Mouse (Mus musculus): ENCODE results near the gene Susd1. TPM values are rescaled to one million over a fixed set of nuclear protein-coding genes. Genes with fewer than 3 reads are reported as not detected.
A peak's percentile ranks its signal among the peaks of the same experiment; 100 is the strongest.

The Susd1 gene
- polyA plus RNA-seq, 1 experiment from 2014 or later = 2.3 TPM

DNA sequence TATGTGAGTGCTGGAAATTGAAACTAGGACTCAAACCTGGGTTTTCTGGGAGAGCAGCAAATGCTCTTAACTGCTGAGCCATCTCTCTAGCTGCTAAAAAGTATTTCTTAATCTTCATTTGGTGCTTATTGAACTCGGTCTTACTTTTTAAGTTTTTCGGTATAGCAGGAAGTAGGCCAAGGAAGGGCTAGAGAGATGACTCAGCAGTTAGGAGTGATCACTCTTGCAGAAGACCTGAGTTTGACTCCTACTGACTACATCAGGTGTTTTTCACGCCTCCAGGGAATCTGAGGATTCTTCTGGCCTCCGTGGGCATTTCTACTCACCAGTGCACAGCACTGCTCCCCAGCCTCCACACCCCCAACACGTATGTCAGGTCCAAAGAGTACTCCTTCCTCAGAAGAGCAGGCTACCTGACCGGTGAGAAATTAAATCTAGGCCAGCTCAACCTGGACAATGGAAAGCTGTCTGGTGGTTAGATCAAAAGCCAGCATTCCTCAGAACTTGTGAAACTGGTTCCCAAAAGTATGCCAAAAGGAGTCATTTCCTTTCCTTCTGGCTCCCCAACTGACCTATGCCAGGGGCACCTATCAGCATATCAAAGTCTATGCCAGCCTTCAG lies 11.9 kb upstream of the Susd1 start:
- no peaks in the 10 kb centered on the region for H3K9me3 ChIP-seq
- WGBS = 88% methylated on average over 6 of the region's 6 CpGs
- DNase-seq (ENCODE audit: extremely low spot score, low spot score) = no peak

DNA sequence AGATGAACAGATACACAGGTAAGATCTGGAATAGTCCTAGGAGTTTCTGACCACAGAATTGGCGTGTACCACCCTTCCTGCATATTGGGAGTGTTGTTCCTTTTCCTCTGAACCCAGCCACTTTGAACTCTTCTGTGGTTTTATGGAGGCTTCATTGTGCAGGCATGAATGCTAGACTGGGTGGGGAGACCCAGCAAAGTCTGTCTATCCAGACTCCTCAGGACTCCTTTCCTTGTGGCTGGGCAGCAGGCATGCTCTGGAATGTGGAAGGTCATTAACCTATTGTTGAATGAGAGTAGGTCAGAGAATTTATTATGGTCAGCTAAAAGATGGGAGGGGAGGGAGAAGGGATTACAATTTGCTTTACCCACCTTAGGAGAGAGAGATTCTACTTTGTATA lies 8.9 kb upstream of the Susd1 start:
- peaks cover 8% of the 10 kb centered on the region for H3K4me1 ChIP-seq
- no peaks in the 10 kb centered on the region for H3K36me3 ChIP-seq (replicated peaks)
- no peaks in the 10 kb centered on the region for H3K27me3 ChIP-seq (ENCODE audit: poor library complexity, severe bottlenecking)
- DNase-seq (ENCODE audit: extremely low spot score, low spot score) = no peak
- H3K4me3 ChIP-seq = no peak overlapping the region
- 76% methylated on average over 1 of the region's 1 CpGs for WGBS
- H3K9me3 ChIP-seq = no peaks in the 10 kb centered on the region
- no peak overlapping the region for H3K27ac ChIP-seq

More for the DNA sequence above, 11.9 kb upstream of the Susd1 start:
- no peaks in the 10 kb centered on the region for H3K27me3 ChIP-seq (ENCODE audit: poor library complexity, severe bottlenecking)
- peaks cover 8% of the 10 kb centered on the region for H3K4me1 ChIP-seq
- no peak overlapping the region for H3K4me3 ChIP-seq
- H3K36me3 ChIP-seq (replicated peaks) = no peaks in the 10 kb centered on the region
- no peak overlapping the region for H3K27ac ChIP-seq

DNA sequence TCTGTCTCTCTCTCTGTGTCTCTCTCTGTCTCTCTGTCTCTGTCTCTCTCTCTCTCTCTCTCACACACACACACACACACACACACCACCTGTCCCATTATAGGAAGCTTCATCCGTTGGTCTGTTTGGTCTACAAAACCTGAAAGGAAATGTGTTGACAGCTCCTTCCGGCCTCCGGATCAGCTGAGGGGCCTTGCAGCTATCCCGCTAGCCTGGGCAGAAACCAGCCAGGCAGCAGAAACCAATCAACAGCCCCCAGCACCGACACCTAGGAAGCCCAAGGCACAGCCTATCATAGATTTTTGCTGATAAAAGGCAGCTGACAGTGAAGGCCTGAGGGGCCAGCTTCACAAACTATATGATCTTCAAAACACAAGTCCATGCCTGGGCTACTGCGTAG lies 7.1 kb upstream of the Susd1 start:
- DNase-seq (ENCODE audit: extremely low spot score, low spot score) = no peak
- H3K36me3 ChIP-seq (replicated peaks) = no peaks in the 10 kb centered on the region
- H3K27me3 ChIP-seq (ENCODE audit: poor library complexity, severe bottlenecking) = peaks cover 3% of the 10 kb centered on the region
- no peaks in the 10 kb centered on the region for H3K9me3 ChIP-seq
- peaks cover 8% of the 10 kb centered on the region for H3K4me1 ChIP-seq
- WGBS = 84% methylated on average over 6 of the region's 6 CpGs
- H3K4me3 ChIP-seq = no peak overlapping the region
- H3K27ac ChIP-seq = no peak overlapping the region

DNA sequence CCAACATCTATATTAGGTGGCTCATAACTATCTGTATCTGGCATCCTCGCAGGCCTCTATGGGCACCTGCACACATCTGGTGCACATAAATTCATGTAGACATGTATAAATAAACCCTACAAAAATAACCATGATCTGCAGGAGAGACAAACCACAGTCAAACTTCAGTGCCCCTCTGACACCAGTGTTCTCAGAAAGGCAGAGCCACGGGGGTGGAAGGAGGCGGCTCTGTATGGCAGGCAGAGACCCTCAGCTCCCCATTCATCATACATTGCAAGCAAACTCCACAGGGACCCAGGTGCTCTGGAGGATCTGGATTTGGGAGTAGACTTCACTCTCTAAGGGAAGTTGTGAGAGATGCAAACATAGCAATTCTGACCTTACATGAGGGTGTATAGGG lies 6.6 kb upstream of the Susd1 start:
- Histone ChIP-seq H3K4me3 (no peak overlapping the region), H3K27me3 (ENCODE audit: poor library complexity, severe bottlenecking) (peaks cover 9% of the 10 kb centered on the region), H3K27ac (no peak overlapping the region), H3K4me1 (peaks cover 8% of the 10 kb centered on the region), H3K9me3 (no peaks in the 10 kb centered on the region), H3K36me3 (replicated peaks) (no peaks in the 10 kb centered on the region)
- WGBS = 89% methylated on average over 3 of the region's 3 CpGs
- no peak for DNase-seq (ENCODE audit: extremely low spot score, low spot score)

DNA sequence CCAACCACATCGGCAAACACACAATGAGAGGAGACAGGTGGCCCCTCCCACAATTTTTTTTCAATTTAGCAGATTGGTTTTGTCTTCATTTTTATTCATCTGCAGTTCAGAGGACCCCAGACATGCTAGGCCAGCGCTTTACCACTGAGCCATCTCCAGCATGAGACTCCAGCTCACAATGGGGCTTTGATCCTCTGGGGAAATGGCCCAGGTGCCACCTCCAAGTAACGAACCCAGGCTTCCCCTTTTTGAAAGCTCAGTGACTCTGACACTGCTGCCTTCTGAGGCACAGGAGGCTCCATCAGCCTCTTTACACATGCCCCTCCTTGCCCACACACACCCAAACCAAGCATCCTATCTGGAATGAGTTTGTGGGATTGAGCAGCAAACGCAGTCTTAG lies 5.7 kb upstream of the Susd1 start:
- Histone ChIP-seq H3K27ac (no peak overlapping the region), H3K4me1 (peaks cover 8% of the 10 kb centered on the region), H3K27me3 (ENCODE audit: poor library complexity, severe bottlenecking) (peaks cover 18% of the 10 kb centered on the region), H3K9me3 (no peaks in the 10 kb centered on the region), H3K36me3 (replicated peaks) (no peaks in the 10 kb centered on the region), H3K4me3 (no peak overlapping the region)
- 81% methylated on average over 4 of the region's 4 CpGs for WGBS
- DNase-seq (ENCODE audit: extremely low spot score, low spot score) = no peak

DNA sequence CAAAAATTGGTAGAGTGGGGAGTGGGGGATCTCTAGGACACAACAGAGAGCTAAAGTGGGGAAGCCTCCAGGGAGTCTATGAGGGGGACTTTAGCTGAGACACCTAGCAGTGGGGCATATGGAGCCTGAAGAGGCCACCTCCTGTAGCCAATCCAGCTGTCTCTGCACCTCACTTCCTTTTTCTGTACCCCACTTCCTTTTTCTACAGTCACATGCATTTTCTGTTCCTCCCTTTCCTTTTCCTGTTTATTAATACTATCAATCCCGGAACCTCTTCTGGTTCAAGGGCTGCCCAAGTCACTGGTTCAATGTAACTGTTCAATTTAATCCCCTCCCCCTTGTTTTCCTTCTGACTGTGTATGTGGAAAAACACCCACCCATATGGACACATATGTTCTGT lies 2.8 kb upstream of the Susd1 start:
- Histone ChIP-seq H3K9me3 (no peaks in the 10 kb centered on the region), H3K4me1 (peaks cover 19% of the 10 kb centered on the region), H3K36me3 (replicated peaks) (no peaks in the 10 kb centered on the region), H3K27ac (no peak overlapping the region), H3K4me3 (no peak overlapping the region), H3K27me3 (ENCODE audit: poor library complexity, severe bottlenecking) (peaks cover 46% of the 10 kb centered on the region)
- WGBS = 86% methylated on average over 1 of the region's 1 CpGs
- DNase-seq (ENCODE audit: extremely low spot score, low spot score) = no peak

DNA sequence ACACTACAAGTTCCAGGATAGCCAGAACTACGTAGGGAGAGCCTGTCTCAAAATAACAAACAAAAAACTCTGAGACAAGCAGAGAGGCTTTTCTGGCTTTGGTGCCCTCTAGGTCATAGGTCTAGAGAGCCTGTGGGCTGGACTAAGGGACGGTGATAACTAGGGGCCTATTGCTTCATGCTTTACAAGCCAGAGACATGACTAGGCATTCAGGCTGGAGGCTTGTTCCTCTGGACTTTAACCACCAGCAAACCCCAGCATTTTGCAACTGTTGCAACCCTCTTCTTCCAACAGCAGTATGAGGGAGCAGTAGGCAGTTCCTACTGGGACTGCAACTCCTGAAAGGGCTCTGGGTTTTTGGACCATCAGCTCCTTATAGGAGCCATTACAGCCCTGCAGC lies 1.5 kb upstream of the Susd1 start:
- peaks cover 50% of the 10 kb centered on the region for H3K27me3 ChIP-seq (ENCODE audit: poor library complexity, severe bottlenecking)
- WGBS = 49% methylated on average over 2 of the region's 2 CpGs
- DNase-seq (ENCODE audit: extremely low spot score, low spot score) = no peak

DNA sequence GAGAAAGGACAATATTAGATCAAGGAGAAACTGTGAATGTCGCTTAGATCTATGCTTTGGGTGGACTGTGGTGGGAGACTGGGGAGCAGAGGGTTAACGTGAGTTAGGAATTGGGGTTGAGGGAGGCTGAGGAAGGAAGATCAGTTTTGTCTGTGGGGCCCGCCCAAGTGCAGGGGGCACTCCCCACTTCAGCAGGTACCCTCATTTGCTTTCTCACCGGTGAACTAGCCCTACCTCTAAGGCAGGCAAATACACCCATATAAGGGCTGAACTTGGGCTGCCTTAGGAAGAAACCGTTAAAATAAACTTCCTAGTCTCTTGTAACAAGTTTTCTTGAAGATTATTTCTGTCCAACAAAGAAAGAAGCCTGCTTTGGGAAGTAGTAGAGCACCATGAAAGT lies 608 bp upstream of the Susd1 start:
- Histone ChIP-seq H3K27ac (0 out of 2 replicates have a peak overlapping the region, but pooled peaks have one; percentile 86), H3K36me3 (replicated peaks) (no peaks in the 10 kb centered on the region), H3K27me3 (ENCODE audit: poor library complexity, severe bottlenecking) (peaks cover 50% of the 10 kb centered on the region), H3K4me1 (peaks cover 19% of the 10 kb centered on the region), H3K4me3 (peak overlapping the region; percentile 75; the same call in 1 of the 2 replicates), H3K9me3 (no peaks in the 10 kb centered on the region)
- WGBS = 27% methylated on average over 5 of the region's 5 CpGs
- DNase-seq (ENCODE audit: extremely low spot score, low spot score) = no peak

More for the DNA sequence above, 1.5 kb upstream of the Susd1 start:
- H3K9me3 ChIP-seq = no peaks in the 10 kb centered on the region
- H3K36me3 ChIP-seq (replicated peaks) = no peaks in the 10 kb centered on the region
- no peak overlapping the region for H3K27ac ChIP-seq
- H3K4me1 ChIP-seq = peaks cover 19% of the 10 kb centered on the region
- H3K4me3 ChIP-seq = no peak overlapping the region

DNA sequence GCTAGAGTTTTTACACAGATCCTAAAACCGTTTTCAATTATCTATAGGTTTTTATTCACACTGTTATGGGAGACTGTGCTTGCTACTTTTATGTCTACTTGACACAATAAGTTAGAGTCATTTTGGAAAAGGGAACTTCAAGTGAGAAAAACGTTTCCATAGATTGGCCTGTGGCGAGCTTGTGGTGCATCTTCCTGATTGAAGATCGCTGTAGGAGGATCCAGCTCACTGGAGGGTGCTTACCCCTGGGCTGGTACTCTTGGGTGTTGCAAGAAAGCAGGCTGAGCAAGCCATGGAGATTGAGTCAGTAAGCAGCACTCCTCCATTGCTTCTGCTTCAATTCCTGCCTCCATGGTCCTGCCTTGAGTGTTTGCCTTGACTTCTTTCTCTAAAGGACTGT lies 2.5 kb downstream of the Susd1 start:
- Histone ChIP-seq H3K4me1 (peaks cover 19% of the 10 kb centered on the region), H3K9me3 (no peaks in the 10 kb centered on the region), H3K27me3 (ENCODE audit: poor library complexity, severe bottlenecking) (peaks cover 50% of the 10 kb centered on the region), H3K36me3 (replicated peaks) (no peaks in the 10 kb centered on the region), H3K27ac (no peak overlapping the region), H3K4me3 (no peak overlapping the region)
- DNase-seq (ENCODE audit: extremely low spot score, low spot score) = no peak
- 90% methylated on average over 4 of the region's 4 CpGs for WGBS

DNA sequence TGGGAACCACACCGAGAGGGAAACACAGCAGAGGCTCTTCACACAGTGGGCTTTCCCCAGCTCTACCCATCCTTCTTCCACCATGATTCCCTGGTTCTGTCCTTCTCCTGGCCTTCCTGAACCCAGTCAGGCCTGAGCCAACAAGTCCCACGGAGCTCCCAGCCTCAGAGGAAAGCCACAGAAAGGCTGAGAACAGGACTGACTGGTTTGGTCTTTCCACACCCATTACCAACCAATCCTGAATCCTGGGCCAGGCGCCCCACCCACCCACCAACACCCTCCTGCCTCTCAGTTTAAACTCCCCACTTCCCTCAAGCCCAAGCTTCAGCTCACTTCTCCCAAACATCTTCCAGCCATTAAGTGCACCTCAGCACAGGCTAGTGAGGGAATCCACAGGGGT lies 4.4 kb downstream of the Susd1 start:
- Histone ChIP-seq H3K4me3 (no peak overlapping the region), H3K36me3 (replicated peaks) (no peaks in the 10 kb centered on the region), H3K4me1 (peaks cover 19% of the 10 kb centered on the region), H3K9me3 (no peaks in the 10 kb centered on the region), H3K27me3 (ENCODE audit: poor library complexity, severe bottlenecking) (peaks cover 32% of the 10 kb centered on the region), H3K27ac (no peak overlapping the region)
- no peak for DNase-seq (ENCODE audit: extremely low spot score, low spot score)
- WGBS = 73% methylated on average over 3 of the region's 3 CpGs

DNA sequence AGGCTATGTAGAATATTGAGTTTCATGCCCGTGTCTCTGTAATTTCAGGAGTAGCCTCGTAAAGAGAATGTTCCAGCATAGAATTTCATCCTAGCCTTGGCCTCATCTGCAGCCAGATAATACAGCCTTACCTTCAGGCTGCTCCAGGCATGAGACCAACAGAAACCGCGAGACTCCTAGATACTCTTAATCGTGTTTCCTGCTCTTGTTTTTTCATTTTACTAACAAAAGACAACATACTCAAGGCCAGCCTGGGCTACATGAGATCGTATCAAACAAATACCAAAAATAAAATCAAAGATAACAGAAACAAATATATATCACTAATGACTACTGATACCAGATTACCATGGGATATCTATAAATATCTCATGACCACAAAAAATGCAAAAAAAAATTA lies 9.3 kb downstream of the Susd1 start:
- no peak overlapping the region for H3K27ac ChIP-seq
- H3K4me1 ChIP-seq = no peaks in the 10 kb centered on the region
- no peaks in the 10 kb centered on the region for H3K27me3 ChIP-seq (ENCODE audit: poor library complexity, severe bottlenecking)
- WGBS = 93% methylated on average over 6 of the region's 6 CpGs
- DNase-seq (ENCODE audit: extremely low spot score, low spot score) = no peak
- no peaks in the 10 kb centered on the region for H3K36me3 ChIP-seq (replicated peaks)
- H3K4me3 ChIP-seq = no peak overlapping the region
- H3K9me3 ChIP-seq = no peaks in the 10 kb centered on the region

DNA sequence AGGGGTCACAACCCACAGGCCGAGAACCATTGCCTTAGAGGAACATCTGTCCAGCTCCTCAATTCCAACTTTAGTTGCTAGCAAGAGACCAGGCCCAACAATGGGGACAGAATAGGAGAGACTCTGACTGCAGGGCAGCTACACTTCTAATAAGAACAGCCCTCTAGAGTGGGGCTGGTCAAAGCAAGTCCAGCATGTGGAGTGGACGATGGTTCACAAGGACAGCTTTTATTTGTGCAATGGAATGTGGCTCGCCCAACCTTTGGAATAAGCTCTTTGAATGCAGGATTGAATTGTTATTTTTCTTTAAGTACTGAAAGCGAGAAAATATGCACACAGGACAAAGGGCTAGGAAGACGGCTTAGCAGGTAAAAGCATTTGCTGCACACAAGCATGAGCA lies 12.0 kb downstream of the Susd1 start:
- Histone ChIP-seq H3K4me1 (peaks cover 13% of the 10 kb centered on the region), H3K27ac (no peak overlapping the region), H3K9me3 (no peaks in the 10 kb centered on the region), H3K27me3 (ENCODE audit: poor library complexity, severe bottlenecking) (no peaks in the 10 kb centered on the region), H3K36me3 (replicated peaks) (no peaks in the 10 kb centered on the region), H3K4me3 (no peak overlapping the region)
- DNase-seq (ENCODE audit: extremely low spot score, low spot score) = no peak
- 88% methylated on average over 5 of the region's 5 CpGs for WGBS

DNA sequence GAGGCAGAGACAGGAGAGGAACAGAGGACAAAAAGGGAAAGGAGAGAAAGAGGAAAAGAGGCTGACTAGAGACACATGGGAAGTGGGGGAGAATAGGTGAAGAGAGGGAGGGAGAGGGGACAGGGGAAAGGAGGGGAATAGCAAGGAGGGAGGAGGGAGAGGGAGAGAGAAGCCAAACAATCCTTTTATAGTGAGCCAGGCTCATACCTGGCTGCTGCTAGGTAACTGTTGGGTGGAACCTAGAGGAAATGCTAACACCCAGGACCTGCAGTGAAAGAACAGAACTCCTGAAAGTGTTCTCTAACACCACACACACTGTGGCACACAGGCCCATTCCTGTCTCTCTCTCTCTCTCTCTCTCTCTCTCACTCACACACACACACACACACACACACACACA lies 15.6 kb downstream of the Susd1 start:
- Histone ChIP-seq H3K36me3 (replicated peaks) (no peaks in the 10 kb centered on the region), H3K4me3 (no peak overlapping the region), H3K4me1 (peaks cover 17% of the 10 kb centered on the region), H3K27me3 (ENCODE audit: poor library complexity, severe bottlenecking) (no peaks in the 10 kb centered on the region), H3K27ac (no peak overlapping the region; the same call in 1 of the 2 replicates), H3K9me3 (no peaks in the 10 kb centered on the region)
- no peak for DNase-seq (ENCODE audit: extremely low spot score, low spot score)
